Mouse (Mus musculus): ENCODE results near the gene Usf2.
A peak's percentile ranks its signal among the peaks of the same experiment; 100 is the strongest.
"Not testable (repeated sequence)": the region's sequence is repeated elsewhere in the genome, so short reads cannot be mapped to it uniquely, and the experiment has no call there.

Usf2 gene

GRCm38 (mm10) chr7:30958109-30958865 is 1.7 kb upstream of the Usf2 start:
- DNase-seq (ENCODE audit: low spot score in 2 of 2), result peak in 1 of 2 experiments; percentile 25

- peak; percentile 89 to 92 for DNase-seq (ENCODE audit: low spot score in 2 of 2)
Observed at GRCm38 (mm10) chr7:30957367-30957783, 772 bp upstream of the Usf2 start.

- DNase-seq (ENCODE audit: low spot score in 2 of 2), result peak in 1 of 2 experiments; percentile 47
Observed at GRCm38 (mm10) chr7:30956357-30956751, 249 bp downstream of the Usf2 start.

GRCm38 (mm10) chr7:30955584-30956356 is 833 bp downstream of the Usf2 start:
- peak; percentile 72 to 82 for DNase-seq (ENCODE audit: low spot score in 2 of 2)

- DNase-seq (ENCODE audit: low spot score in 2 of 2), result no peak
Observed at GRCm38 (mm10) chr7:30954971-30955520, 1.6 kb downstream of the Usf2 start.

GRCm38 (mm10) chr7:30954036-30954435 is 2.6 kb downstream of the Usf2 start:
- no peak for DNase-seq (ENCODE audit: low spot score in 2 of 2)

GRCm38 (mm10) chr7:30953459-30953858 is 3.1 kb downstream of the Usf2 start:
- DNase-seq (ENCODE audit: low spot score in 2 of 2), result no peak

- no peak for DNase-seq (ENCODE audit: low spot score in 2 of 2)
Observed at GRCm38 (mm10) chr7:30952441-30953265, 4.0 kb downstream of the Usf2 start.

GRCm38 (mm10) chr7:30949902-30950301 is 6.7 kb downstream of the Usf2 start:
- DNase-seq (ENCODE audit: low spot score in 2 of 2), result not testable (repeated sequence)

GRCm38 (mm10) chr7:30945876-30946275 is 10.7 kb downstream of the Usf2 start:
- no peak for DNase-seq (ENCODE audit: low spot score in 2 of 2)

- DNase-seq (ENCODE audit: low spot score in 2 of 2), result not testable (repeated sequence)
Observed at GRCm38 (mm10) chr7:30945466-30945865, 11.1 kb downstream of the Usf2 start.

GRCm38 (mm10) chr7:30944706-30945105 is 11.9 kb downstream of the Usf2 start:
- not testable (repeated sequence) for DNase-seq (ENCODE audit: low spot score in 2 of 2)

GRCm38 (mm10) chr7:30943909-30944635 is 12.5 kb downstream of the Usf2 start, which contains the start of gene Hamp:
Gene Hamp, minus strand, starts transcription at chr7:30944032.
- no peak for DNase-seq (ENCODE audit: low spot score in 2 of 2)

- DNase-seq (ENCODE audit: low spot score in 2 of 2), result not testable (repeated sequence)
Observed at GRCm38 (mm10) chr7:30942365-30942764, 14.2 kb downstream of the Usf2 start.

- not testable (repeated sequence) for DNase-seq (ENCODE audit: low spot score in 2 of 2)
Observed at GRCm38 (mm10) chr7:30940070-30940469, 16.5 kb downstream of the Usf2 start.

- not testable (repeated sequence) for DNase-seq (ENCODE audit: low spot score in 2 of 2)
Observed at GRCm38 (mm10) chr7:30935422-30936099, 21.0 kb downstream of the Usf2 start.

- DNase-seq (ENCODE audit: low spot score in 2 of 2), result not testable (repeated sequence)
Observed at GRCm38 (mm10) chr7:30924581-30924980, 32.0 kb downstream of the Usf2 start, which contains the start of gene Hamp2. Gene Hamp2, minus strand, starts transcription at chr7:30924681.

- DNase-seq (ENCODE audit: low spot score in 2 of 2), result no peak
Observed at GRCm38 (mm10) chr7:30924071-30924470, 32.5 kb downstream of the Usf2 start.

GRCm38 (mm10) chr7:30922490-30922889 is 34.1 kb downstream of the Usf2 start:
- not testable (repeated sequence) for DNase-seq (ENCODE audit: low spot score in 2 of 2)

- DNase-seq (ENCODE audit: low spot score in 2 of 2), result no peak
Observed at GRCm38 (mm10) chr7:30920217-30920616, 36.4 kb downstream of the Usf2 start.

Measured in thymus, postnatal 10 days (tissue).